Mouse (Mus musculus): ENCODE results near the gene Gpr107.

The Gpr107 gene

GRCm38 (mm10) chr2:31253463-31253862 lies 101.3 kb downstream of the Gpr107 start:
- DNase-seq = no peak

GRCm38 (mm10) chr2:31254806-31255205 lies 102.7 kb downstream of the Gpr107 start:
- no peak for DNase-seq

DNA sequence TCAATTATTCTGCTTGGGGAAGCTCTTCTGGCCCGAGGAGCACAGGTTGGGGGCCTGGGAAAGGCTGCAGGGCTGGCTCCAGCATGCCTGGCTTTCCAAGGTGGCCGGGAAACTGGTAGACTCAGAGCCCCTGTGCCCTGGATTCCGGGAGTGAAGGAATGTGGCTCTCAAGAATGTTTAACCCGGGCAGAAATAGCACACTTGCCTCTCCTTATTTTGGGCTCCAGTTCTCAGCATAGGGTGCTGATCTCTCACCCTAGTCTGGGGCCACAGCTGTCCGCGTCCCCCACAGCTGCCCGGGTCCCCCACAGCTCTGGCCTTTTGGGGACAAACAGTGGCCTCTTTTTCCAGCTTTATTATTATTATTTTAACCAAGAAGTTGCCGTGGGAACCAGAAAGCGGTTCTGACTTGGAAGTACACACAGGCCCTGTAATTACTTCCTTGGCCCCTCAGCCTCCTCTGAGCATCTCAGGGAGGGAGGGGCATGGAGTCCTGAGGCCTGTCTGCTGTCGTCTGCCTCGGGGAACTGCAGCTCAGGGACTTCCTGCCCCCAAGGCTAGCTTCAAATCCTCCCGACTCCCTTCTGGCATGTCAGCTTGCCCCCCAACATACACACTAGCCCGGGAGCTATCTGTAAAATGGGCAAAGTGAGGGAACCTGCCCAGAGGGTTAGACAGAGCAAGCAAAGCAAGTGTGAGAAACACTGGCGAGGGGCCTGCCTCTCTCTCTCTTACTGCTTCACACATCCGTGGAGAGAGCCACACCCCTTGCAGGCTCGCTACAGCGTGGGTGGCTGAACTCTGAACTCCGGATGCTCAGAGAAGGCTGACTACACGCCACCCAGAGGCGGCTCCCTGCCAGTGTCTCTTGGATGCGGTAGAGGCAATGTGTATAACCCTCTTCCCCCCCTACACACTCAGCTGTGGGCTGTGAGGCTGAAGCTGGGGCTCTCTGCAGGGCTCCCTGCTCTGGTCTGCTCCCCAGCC lies 104.1 kb downstream of the Gpr107 start:
- DNase-seq = peak; percentile 72 to 74

DNA sequence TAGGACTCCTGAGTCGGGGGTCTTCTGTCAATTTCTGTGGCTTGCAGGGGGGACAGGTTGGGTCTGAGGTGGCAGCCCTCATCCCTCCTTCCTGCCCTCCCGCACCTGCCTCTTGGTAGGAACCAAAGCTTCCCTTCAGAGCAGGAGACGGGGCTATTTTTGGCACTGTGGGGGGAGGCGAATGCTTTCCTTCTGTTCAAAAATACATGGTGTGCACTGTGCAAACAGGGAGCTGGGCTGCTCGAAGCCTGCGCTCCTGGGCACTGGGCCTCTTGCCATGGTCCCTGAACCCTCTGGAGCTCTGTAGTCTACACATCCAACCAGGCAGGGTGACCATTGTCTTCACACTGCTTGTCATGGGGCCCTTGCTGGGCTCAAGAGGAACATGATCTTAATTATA lies 105.0 kb downstream of the Gpr107 start:
- DNase-seq = no peak

GRCm38 (mm10) chr2:31258609-31259366 lies 106.7 kb downstream of the Gpr107 start:
- peak; percentile 42 to 63 for DNase-seq

- no peak for DNase-seq
Measured at GRCm38 (mm10) chr2:31259367-31259920, 107.3 kb downstream of the Gpr107 start.

DNA sequence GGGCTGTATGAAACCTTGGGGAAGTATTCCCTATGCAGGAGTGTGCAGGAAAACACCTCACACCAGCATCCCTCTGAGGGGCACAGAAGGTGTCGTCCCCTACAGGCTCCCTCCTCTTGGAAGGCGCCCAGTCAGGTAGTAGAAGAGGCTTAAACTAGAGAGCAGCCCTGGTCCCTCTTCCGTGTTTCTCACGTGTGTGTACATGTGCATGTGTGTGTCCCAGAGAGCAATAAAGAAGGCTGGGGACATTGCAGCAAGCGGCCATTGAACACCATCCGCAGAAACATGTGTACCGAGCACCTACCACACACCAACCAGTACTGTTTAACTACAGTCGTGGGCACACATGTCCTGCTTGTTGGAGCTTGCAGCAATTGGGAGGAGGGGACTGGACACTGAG lies 108.4 kb downstream of the Gpr107 start:
- DNase-seq = no peak

DNA sequence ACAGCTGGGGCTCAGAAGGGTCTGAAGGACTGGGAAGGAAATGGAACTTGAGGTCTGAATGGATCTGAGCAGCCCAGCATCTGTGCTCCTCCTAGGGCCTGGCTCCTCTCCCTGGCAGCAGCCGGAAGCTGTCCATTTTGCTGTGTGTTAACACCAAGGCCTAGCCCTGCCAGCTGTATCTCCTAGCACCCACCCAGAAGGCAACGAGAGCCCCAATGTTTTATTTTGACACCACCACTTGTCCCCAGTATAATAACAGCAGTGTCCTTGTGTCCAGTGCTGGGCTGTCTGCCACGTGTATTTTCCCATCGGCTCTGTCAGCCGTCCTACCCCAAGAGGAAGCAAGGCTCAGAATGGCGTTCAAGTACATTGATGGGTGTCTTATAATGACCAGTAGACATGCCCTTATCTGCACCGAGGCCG lies 110.9 kb downstream of the Gpr107 start:
- no peak for DNase-seq

DNA sequence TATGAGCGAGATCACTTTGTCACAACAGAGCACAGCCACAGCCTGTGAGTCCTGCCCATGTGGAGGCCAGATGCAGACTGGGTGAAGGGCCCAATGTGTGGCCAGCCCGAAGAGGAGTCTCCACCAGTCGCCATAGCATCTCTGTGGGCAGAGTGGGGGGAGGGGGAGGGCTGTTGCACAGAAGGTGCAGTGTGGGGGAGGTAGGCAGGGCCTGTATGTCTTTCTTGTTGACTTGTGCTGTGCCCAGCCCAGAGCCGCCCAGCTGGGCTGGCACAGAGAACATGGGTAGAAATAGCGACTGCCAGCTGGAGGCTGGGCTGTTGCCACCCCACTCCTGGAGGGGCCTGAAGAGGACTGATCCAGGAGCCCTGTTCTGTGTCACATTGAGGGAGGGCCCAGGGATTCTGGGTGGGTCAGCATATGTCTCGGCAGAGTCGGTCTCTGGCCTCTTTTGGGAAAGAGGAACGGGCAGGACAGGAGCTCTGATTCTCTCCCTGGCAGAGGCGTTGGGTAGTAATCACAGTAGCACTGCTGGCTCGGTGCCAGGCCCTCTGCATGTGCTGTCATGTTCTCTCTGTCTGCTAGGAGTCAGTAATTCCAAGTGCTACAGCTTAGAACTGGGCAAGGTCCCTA lies 111.7 kb downstream of the Gpr107 start:
- no peak for DNase-seq

GRCm38 (mm10) chr2:31267447-31267846 lies 115.3 kb downstream of the Gpr107 start:
- no peak for DNase-seq

Measured in spleen, adult 18-20 months (tissue).